ENCODE assay signal across 28 mouse cellular contexts in the genomic region with DNA sequence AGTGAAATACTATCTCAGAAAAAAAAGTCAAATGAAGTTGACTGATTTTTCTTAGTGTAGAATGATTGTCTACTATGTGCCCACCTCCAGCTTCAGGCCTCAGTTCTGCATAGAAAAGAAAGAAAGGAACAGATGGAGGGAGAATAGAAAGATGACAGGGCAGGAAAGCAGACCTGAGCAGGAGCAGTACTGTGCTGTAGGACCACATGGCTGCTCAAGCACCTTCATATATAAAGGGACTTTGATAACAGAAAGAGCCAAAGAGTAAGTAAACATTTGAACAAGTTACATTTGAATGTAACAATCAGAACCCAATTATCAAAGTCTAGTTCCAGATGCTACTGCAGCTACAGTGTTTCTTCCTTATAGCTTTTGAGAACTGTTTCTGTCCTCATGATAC.
"Had no signal": no experiment of that assay in that cellular context is flagged by ENCODE, and none has a peak within 500 bp of the region (broad histone marks: within the 10 kb centered on the region; RNA-seq: fewer than 3 reads in every experiment).

No protein-coding gene starts in this region.

- H3K36me3 ChIP-seq: embryonic facial prominence, embryonic 10.5 days; embryonic facial prominence, embryonic 12.5 days; embryonic facial prominence, embryonic 13.5 days; embryonic facial prominence, embryonic 15.5 days; forebrain, embryonic 10.5 days; forebrain, embryonic 12.5 days; forebrain, embryonic 15.5 days had no signal

- DNase-seq: cerebellum, adult 18-20 months; cerebellum, adult 2 months; cerebellum, adult 8-10 months; cerebellum, adult 9-10 months; cerebellum, adult 9-11 months; cerebellum, postnatal 10 days; cerebellum, postnatal 14 days; cerebellum, postnatal 25 days; cerebellum, postnatal 36 days; embryo, embryonic 11 days; forebrain, postnatal 0 days; gastrocnemius, adult 2 months; gastrocnemius, postnatal 10 days; gastrocnemius, postnatal 14 days; gastrocnemius, postnatal 25 days; gastrocnemius, postnatal 36 days; heart, adult 11 months had no signal

- H3K27ac ChIP-seq: embryonic facial prominence, embryonic 10.5 days; embryonic facial prominence, embryonic 12.5 days; embryonic facial prominence, embryonic 13.5 days; embryonic facial prominence, embryonic 15.5 days; forebrain, embryonic 10.5 days; forebrain, embryonic 12.5 days; forebrain, embryonic 13.5 days; forebrain, embryonic 15.5 days; gastrocnemius, adult 2 months had no signal

- H3K4me2 ChIP-seq: embryonic facial prominence, embryonic 12.5 days; embryonic facial prominence, embryonic 13.5 days; embryonic facial prominence, embryonic 15.5 days; forebrain, embryonic 12.5 days; forebrain, embryonic 13.5 days; forebrain, embryonic 15.5 days had no signal

- H3K4me1 ChIP-seq: embryonic facial prominence, embryonic 10.5 days; embryonic facial prominence, embryonic 12.5 days; embryonic facial prominence, embryonic 13.5 days; embryonic facial prominence, embryonic 15.5 days; forebrain, embryonic 10.5 days; forebrain, embryonic 12.5 days; forebrain, embryonic 13.5 days; forebrain, embryonic 15.5 days had no signal

- H3K9ac ChIP-seq: embryonic facial prominence, embryonic 12.5 days; embryonic facial prominence, embryonic 13.5 days; embryonic facial prominence, embryonic 15.5 days; forebrain, embryonic 12.5 days; forebrain, embryonic 13.5 days; forebrain, embryonic 15.5 days; forebrain, postnatal 0 days had no signal

- H3K9me3 ChIP-seq: embryonic facial prominence, embryonic 10.5 days; embryonic facial prominence, embryonic 12.5 days; embryonic facial prominence, embryonic 13.5 days; embryonic facial prominence, embryonic 15.5 days; forebrain, embryonic 10.5 days; forebrain, embryonic 12.5 days; forebrain, embryonic 13.5 days; forebrain, embryonic 15.5 days had no signal

- ATAC-seq: forebrain, embryonic 13.5 days; forebrain, embryonic 14.5 days; forebrain, embryonic 15.5 days; forebrain, embryonic 16.5 days; forebrain, postnatal 0 days had no signal

- H3K4me3 ChIP-seq: embryonic facial prominence, embryonic 10.5 days; embryonic facial prominence, embryonic 12.5 days; embryonic facial prominence, embryonic 13.5 days; embryonic facial prominence, embryonic 15.5 days; erythroblast, embryonic 14.5 days; forebrain, embryonic 10.5 days; forebrain, embryonic 12.5 days; forebrain, embryonic 13.5 days; forebrain, embryonic 15.5 days; gastrocnemius, adult 2 months had no signal

- H3K27me3 ChIP-seq: embryonic facial prominence, embryonic 12.5 days; embryonic facial prominence, embryonic 13.5 days; embryonic facial prominence, embryonic 15.5 days; forebrain, embryonic 12.5 days; forebrain, embryonic 13.5 days; forebrain, embryonic 15.5 days had no signal
